Mouse (Mus musculus) layer of hippocampus, adult 11-12 months (tissue): ENCODE data around the gene Nfib.

Source experiments
- DNase-seq: peaks from one replicate; pipeline ENCODE4 v3.0.0; 2022; ENCODE audit warnings: low spot score

Gene Nfib

GRCm38 (mm10) chr4:82540466-82540990 lies 165.0 kb downstream of the Nfib start:
- peak; percentile 25 for DNase-seq

GRCm38 (mm10) chr4:82540048-82540410 lies 165.5 kb downstream of the Nfib start:
- no peak for DNase-seq

GRCm38 (mm10) chr4:82539406-82540047 lies 166.0 kb downstream of the Nfib start:
- DNase-seq, result peak; percentile 35

GRCm38 (mm10) chr4:82538815-82539214 lies 166.7 kb downstream of the Nfib start:
- no peak for DNase-seq

- DNase-seq, result peak; percentile 22
Measured at GRCm38 (mm10) chr4:82538069-82538811, 167.3 kb downstream of the Nfib start.

- peak; percentile 49 for DNase-seq
Measured at GRCm38 (mm10) chr4:82537279-82537967, 168.1 kb downstream of the Nfib start.

- DNase-seq, result peak; percentile 27
Measured at GRCm38 (mm10) chr4:82536435-82537278, 168.9 kb downstream of the Nfib start.

GRCm38 (mm10) chr4:82535606-82536434 lies 169.7 kb downstream of the Nfib start:
- no peak for DNase-seq

GRCm38 (mm10) chr4:82533231-82533630 lies 172.3 kb downstream of the Nfib start:
- no peak for DNase-seq

- DNase-seq, result no peak
Measured at GRCm38 (mm10) chr4:82532443-82533191, 172.9 kb downstream of the Nfib start.

- DNase-seq, result no peak
Measured at GRCm38 (mm10) chr4:82531977-82532376, 173.6 kb downstream of the Nfib start.

GRCm38 (mm10) chr4:82530875-82531353 lies 174.6 kb downstream of the Nfib start:
- no peak for DNase-seq

- no peak for DNase-seq
Measured at GRCm38 (mm10) chr4:82528978-82529377, 176.6 kb downstream of the Nfib start.

- DNase-seq, result no peak
Measured at GRCm38 (mm10) chr4:82519935-82520334, 185.6 kb downstream of the Nfib start.

- DNase-seq, result no peak
Measured at GRCm38 (mm10) chr4:82518132-82518531, 187.4 kb downstream of the Nfib start.

- no peak for DNase-seq
Measured at GRCm38 (mm10) chr4:82517311-82517710, 188.2 kb downstream of the Nfib start.

GRCm38 (mm10) chr4:82516211-82516795 lies 189.2 kb downstream of the Nfib start:
- no peak for DNase-seq

GRCm38 (mm10) chr4:82514921-82515320 lies 190.6 kb downstream of the Nfib start:
- no peak for DNase-seq

- no peak for DNase-seq
Measured at GRCm38 (mm10) chr4:82514373-82514772, 191.2 kb downstream of the Nfib start.

- DNase-seq, result no peak
Measured at GRCm38 (mm10) chr4:82513426-82513750, 192.2 kb downstream of the Nfib start.
